Mouse (Mus musculus) myocyte (in vitro differentiated cells): ENCODE data around the gene Taf8. TPM values are rescaled to one million over a fixed set of nuclear protein-coding genes. Genes with fewer than 3 reads are reported as not detected.

Experiments
- H3K27me3 ChIP-seq: one replicate; pipeline ENCODE4 v1.6.1; 2011; ENCODE audit not compliant: control insufficient read depth, insufficient read depth, insufficient read length
- H3K36me3 ChIP-seq: one replicate; pipeline ENCODE4 v1.6.1; 2011; ENCODE audit not compliant: control insufficient read depth, insufficient read depth
- H3K4me2 ChIP-seq: one replicate; pipeline ENCODE4 v1.6.1; 2011; ENCODE audit warnings: low read depth, control low read depth
- H3K4me3 ChIP-seq: one replicate; pipeline ENCODE4 v1.5.1; 2011; ENCODE audit warnings: mild to moderate bottlenecking, control low read depth, moderate library complexity
- H3K79me2 ChIP-seq: one replicate; pipeline ENCODE4 v1.6.1; 2011; ENCODE audit not compliant: control insufficient read depth, insufficient read depth
- H3ac ChIP-seq: one replicate; pipeline ENCODE4 v1.6.1; 2011; ENCODE audit not compliant: control insufficient read depth, insufficient read length
- CEBPB ChIP-seq: IDR thresholded peaks from 2 replicates; pipeline ENCODE4 v1.6.1; 2011; ENCODE audit warnings: mild to moderate bottlenecking, moderate library complexity; ENCODE audit not compliant: poor library complexity, insufficient read depth, severe bottlenecking
- E2F4 ChIP-seq: IDR thresholded peaks from one replicate; pipeline ENCODE4 v1.6.1; 2011; ENCODE audit warnings: mild to moderate bottlenecking, control low read depth, moderate library complexity; ENCODE audit not compliant: insufficient read depth
- MAX ChIP-seq: IDR thresholded peaks from one replicate; pipeline ENCODE4 v1.6.1; 2011; ENCODE audit warnings: low read depth, mild to moderate bottlenecking, control low read depth
- MYOD1 ChIP-seq, 3 experiments: IDR thresholded peaks; one replicate each; pipeline ENCODE4 v1.6.1; 2011; ENCODE audit warnings: control low read depth in 2 of 3, low read depth in 2 of 3, mild to moderate bottlenecking in 2 of 3, moderate library complexity in 1 of 3; ENCODE audit not compliant: insufficient read length in 2 of 3, control insufficient read depth in 1 of 3
- MYOG ChIP-seq, 3 experiments: IDR thresholded peaks; one replicate each; pipeline ENCODE4 v1.6.1; 2011; ENCODE audit warnings: control low read depth in 2 of 3, low read depth in 2 of 3, mild to moderate bottlenecking in 2 of 3; ENCODE audit not compliant: insufficient read length in 2 of 3, control insufficient read depth in 1 of 3, insufficient read depth in 1 of 3
- POLR2A ChIP-seq: IDR thresholded peaks from one replicate; pipeline ENCODE4 v1.6.1; 2011; ENCODE audit warnings: low read depth, mild to moderate bottlenecking, control low read depth, moderate library complexity; ENCODE audit not compliant: insufficient read length
- POLR2AphosphoS2 ChIP-seq: IDR thresholded peaks from one replicate; pipeline ENCODE4 v1.6.1; 2011; ENCODE audit warnings: low read depth, control low read depth; ENCODE audit not compliant: insufficient read length
- REST ChIP-seq: IDR thresholded peaks from one replicate; pipeline ENCODE4 v1.6.1; 2011; ENCODE audit warnings: mild to moderate bottlenecking, control low read depth, moderate library complexity; ENCODE audit not compliant: insufficient read depth, insufficient read length
- SRF ChIP-seq: IDR thresholded peaks from one replicate; pipeline ENCODE4 v1.6.1; 2011; ENCODE audit warnings: low read depth; ENCODE audit not compliant: control insufficient read depth, insufficient read length
- TCF12 ChIP-seq: IDR thresholded peaks from one replicate; pipeline ENCODE4 v1.6.1; 2011; ENCODE audit warnings: mild to moderate bottlenecking, control low read depth; ENCODE audit not compliant: poor library complexity, insufficient read depth, severe bottlenecking
- TCF3 ChIP-seq: IDR thresholded peaks from one replicate; pipeline ENCODE4 v1.6.1; 2011; ENCODE audit warnings: low read depth, control low read depth; ENCODE audit not compliant: insufficient read length
- USF1 ChIP-seq: IDR thresholded peaks from one replicate; pipeline ENCODE4 v1.6.1; 2011; ENCODE audit warnings: low read depth, mild to moderate bottlenecking, control low read depth, moderate library complexity
- polyA plus RNA-seq: library from polyadenylated mRNA; unstranded; fragments of >200 nt; fragmentation: generic; extraction: Trizol; gene quantifications from one replicate; pipeline ENCODE4 v1.2.1, GENCODE M21; 2012; ENCODE audit warnings: missing spikeins

Gene Taf8
- polyA plus RNA-seq, 1 experiment: 13.4 TPM

DNA sequence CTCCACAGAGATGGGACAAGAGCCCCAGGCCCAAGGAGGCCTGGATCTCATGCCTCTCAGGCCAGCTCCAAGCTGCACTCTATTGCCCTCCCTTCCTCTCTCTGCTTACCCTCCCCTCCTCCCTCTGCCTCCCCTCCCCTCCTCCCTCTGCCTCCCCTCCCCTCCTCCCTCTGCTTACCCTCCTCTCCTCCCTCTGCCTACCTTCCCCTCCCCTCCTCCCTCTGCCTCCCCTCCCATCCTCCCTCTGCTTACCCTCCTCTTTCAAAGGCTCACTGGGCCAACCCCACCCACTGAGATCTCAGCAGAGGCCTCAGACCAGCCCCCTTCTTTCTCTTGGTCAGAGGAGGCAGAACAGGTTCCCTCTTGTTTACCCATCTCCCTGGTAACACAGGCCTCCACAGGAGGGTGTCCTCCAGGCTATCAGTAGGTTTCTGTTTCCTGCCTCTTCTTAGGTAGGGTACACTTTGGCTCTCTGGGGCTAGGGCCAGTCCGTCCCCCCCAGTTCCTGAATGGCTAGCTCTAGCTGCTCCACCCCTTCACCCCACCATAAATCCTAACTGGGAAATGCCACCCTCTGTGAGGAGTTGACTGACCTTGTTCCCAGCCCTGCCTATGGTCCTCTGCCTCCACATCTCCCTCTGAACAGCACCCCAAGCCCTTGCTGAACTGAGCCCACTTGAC lies 17.7 kb downstream of the Taf8 start:
- Histone ChIP-seq H3K79me2 (no peaks in the 10 kb centered on the region), H3K27me3 (no peaks in the 10 kb centered on the region), H3ac (no peak overlapping the region), H3K4me3 (no peak overlapping the region), H3K36me3 (no peaks in the 10 kb centered on the region), H3K4me2 (peak overlapping the region; percentile 4)
- TF ChIP-seq TCF12 (no peak), CEBPB (no peak), MYOG (IDR thresholded peaks at IDR 0.05; ENCODE audit: control insufficient read depth in 1 of 3, insufficient read depth in 1 of 3, insufficient read length in 2 of 3, low read depth in 2 of 3) (no peak), TCF3 (no peak), SRF (no peak), POLR2A (no peak), MAX (no peak), E2F4 (no peak)

DNA sequence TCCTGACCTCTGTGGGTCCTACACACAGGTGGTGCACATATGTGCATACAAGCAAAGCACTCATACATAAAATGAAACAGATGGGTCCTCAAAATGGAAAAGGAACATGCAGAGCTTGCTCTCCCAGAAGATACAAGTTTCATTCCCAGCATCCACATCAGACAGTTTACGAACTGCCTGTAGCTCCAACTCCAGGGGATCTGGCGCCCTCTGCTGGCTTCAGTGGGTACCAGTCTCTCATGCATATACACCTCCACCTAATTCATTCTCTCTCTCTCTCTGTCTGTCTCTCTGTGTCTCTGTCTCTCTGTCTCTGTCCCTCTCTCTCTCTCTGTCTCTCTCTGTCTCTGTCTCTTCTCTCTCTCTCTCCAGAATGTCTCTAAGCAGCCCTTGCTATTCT lies 19.7 kb downstream of the Taf8 start:
- Histone ChIP-seq H3ac (no peak overlapping the region), H3K27me3 (no peaks in the 10 kb centered on the region), H3K4me3 (no peak overlapping the region), H3K79me2 (no peaks in the 10 kb centered on the region), H3K4me2 (no peak overlapping the region), H3K36me3 (no peaks in the 10 kb centered on the region)
- TF ChIP-seq POLR2A (no peak), POLR2AphosphoS2 (no peak), MAX (no peak), MYOD1 (IDR thresholded peaks at IDR 0.05; ENCODE audit: control insufficient read depth in 1 of 3, insufficient read length in 2 of 3, low read depth in 2 of 3) (no peak), SRF (no peak), REST (no peak), MYOG (IDR thresholded peaks at IDR 0.05; ENCODE audit: control insufficient read depth in 1 of 3, insufficient read depth in 1 of 3, insufficient read length in 2 of 3, low read depth in 2 of 3) (no peak), CEBPB (no peak), E2F4 (no peak), TCF3 (no peak), TCF12 (no peak), USF1 (no peak)

DNA sequence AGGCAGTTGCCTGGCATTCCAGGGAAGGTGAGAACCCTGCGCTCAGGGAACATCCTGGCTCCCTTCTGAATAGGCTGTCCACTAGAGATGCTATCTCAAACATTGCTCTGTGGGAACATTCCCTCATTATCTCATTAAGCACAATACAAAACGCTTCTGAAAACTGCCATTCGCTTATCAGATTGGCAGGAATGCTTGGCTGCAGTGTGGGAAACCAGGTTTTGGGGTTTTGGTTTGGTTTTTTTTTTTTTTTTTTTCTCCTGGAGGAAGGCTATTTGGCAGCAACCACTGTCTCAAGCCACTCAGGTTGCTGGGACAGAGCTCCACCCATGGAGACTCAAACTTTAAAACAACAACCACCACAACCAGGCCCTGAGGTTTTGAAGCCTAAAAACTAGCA lies 22.2 kb downstream of the Taf8 start:
- Histone ChIP-seq H3K36me3 (no peaks in the 10 kb centered on the region), H3K79me2 (no peaks in the 10 kb centered on the region), H3ac (no peak overlapping the region), H3K4me3 (no peak overlapping the region), H3K4me2 (no peak overlapping the region), H3K27me3 (no peaks in the 10 kb centered on the region)
- no peak for TF ChIP-seq MAX
- TF ChIP-seq E2F4: no peak

DNA sequence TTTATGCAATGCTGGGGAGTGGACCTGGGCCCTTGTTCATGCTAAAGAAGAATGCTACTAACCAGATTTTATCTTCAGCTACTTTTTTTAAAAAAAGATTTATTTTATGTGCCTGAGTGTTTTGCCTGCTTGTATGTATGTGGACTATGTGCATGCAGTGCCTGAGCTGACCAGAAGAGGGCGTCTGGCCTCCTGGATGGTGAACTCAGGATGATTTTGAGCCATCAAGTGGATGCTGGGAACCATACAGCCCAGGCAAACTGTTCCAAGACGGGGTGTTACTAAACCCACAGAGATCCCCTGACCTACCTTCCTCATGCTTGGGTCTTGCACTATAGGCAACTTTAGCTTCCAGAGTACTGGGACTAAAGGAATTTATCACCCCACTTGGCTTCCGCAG lies 26.4 kb downstream of the Taf8 start:
- no peak for TF ChIP-seq MYOG (IDR thresholded peaks at IDR 0.05; ENCODE audit: control insufficient read depth in 1 of 3, insufficient read depth in 1 of 3, insufficient read length in 2 of 3, low read depth in 2 of 3)
- no peak for TF ChIP-seq POLR2A
- TF ChIP-seq SRF: no peak
- no peak for TF ChIP-seq TCF3
- no peak for TF ChIP-seq MAX
- TF ChIP-seq REST: no peak
- no peak for TF ChIP-seq MYOD1 (IDR thresholded peaks at IDR 0.05; ENCODE audit: control insufficient read depth in 1 of 3, insufficient read length in 2 of 3, low read depth in 2 of 3)
- no peak for TF ChIP-seq TCF12
- TF ChIP-seq CEBPB: no peak
- TF ChIP-seq E2F4: no peak
- no peak for TF ChIP-seq POLR2AphosphoS2
- no peak for TF ChIP-seq USF1
- Histone ChIP-seq H3K4me3 (no peak overlapping the region), H3ac (no peak overlapping the region), H3K79me2 (no peaks in the 10 kb centered on the region), H3K4me2 (no peak overlapping the region), H3K36me3 (no peaks in the 10 kb centered on the region), H3K27me3 (no peaks in the 10 kb centered on the region)

DNA sequence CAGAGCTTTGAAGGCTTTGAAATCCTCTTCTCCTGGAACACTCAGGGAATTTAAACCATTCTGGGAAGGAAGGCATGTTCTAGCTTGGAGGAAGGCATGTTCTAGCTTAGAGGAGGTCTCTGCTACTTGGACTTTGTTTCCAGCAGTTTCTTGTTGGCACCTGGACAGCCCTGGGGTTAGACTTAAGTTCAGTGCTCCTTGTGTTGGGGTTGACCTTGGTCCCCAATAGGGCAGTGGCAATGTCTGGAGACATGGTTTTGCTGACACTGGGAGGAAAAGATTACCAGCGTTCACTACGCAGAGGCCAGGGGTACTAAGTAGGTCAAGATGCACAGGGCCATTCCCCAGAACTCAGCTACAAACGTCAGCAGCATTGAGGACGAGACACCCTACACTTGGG lies 26.9 kb downstream of the Taf8 start:
- H3K79me2 ChIP-seq: no peaks in the 10 kb centered on the region
- H3ac ChIP-seq: no peak overlapping the region
- H3K4me3 ChIP-seq: no peak overlapping the region
- TF ChIP-seq CEBPB (no peak), REST (no peak), POLR2AphosphoS2 (no peak), SRF (no peak), TCF12 (no peak), E2F4 (no peak), USF1 (no peak), MYOD1 (IDR thresholded peaks at IDR 0.05; ENCODE audit: control insufficient read depth in 1 of 3, insufficient read length in 2 of 3, low read depth in 2 of 3) (no peak), MYOG (IDR thresholded peaks at IDR 0.05; ENCODE audit: control insufficient read depth in 1 of 3, insufficient read depth in 1 of 3, insufficient read length in 2 of 3, low read depth in 2 of 3) (no peak), MAX (no peak)
- no peaks in the 10 kb centered on the region for H3K36me3 ChIP-seq
- no peak overlapping the region for H3K4me2 ChIP-seq
- no peaks in the 10 kb centered on the region for H3K27me3 ChIP-seq
